Mouse (Mus musculus) liver, postnatal 0 days (tissue): ENCODE measurements at regions not wholly inside any gene's neighbourhood (a gene's known extent, or its start where the extent isn't known, plus 50 kb on each side); places are given as distances from the start of the nearest gene placed in this dataset.

ENCODE experiments used
- CTCF ChIP-seq: sonication (generic); IDR thresholded peaks from 2 replicates; pipeline ENCODE4 v1.5.1; 2016; ENCODE audit warnings: antibody characterized with exemption, low read depth
- EP300 ChIP-seq: IDR thresholded peaks from 2 replicates; pipeline ENCODE4 v1.6.1; 2016; ENCODE audit warnings: antibody characterized with exemption, low read depth, mild to moderate bottlenecking

GRCm38 (mm10) chr1:35697834-35698500 lies 370.2 kb upstream of the Hs6st1 start:
- TF ChIP-seq CTCF, result no peak
- TF ChIP-seq EP300, result no peak
